Mouse (Mus musculus) stomach, postnatal 0 days (tissue): ENCODE measurements at regions not wholly inside any gene's neighbourhood (a gene's known extent, or its start where the extent isn't known, plus 50 kb on each side); places are given as distances from the start of the nearest gene placed in this dataset.

Source experiments
- ATAC-seq: fragments of 200-750 bp; cut with Nextera tagmentation; 2 replicates; pipeline ENCODE4 v1.8.0; 2017; ENCODE audit not compliant: low FRiP score, low TSS enrichment
- DNase-seq: peaks from one replicate; pipeline ENCODE4 v3.0.0-alpha.2; 2016; ENCODE audit warnings: low spot score
- H3K27ac ChIP-seq: fragments of 300-500 bp; sonication (generic); replicated peaks from 2 replicates; pipeline ENCODE4 v1.5.1; 2014; ENCODE audit warnings: mild to moderate bottlenecking, control low read depth
- H3K27me3 ChIP-seq: fragments of 300-500 bp; sonication (generic); 2 replicates; pipeline ENCODE4 v1.6.1; 2014; ENCODE audit warnings: low read length; ENCODE audit not compliant: control insufficient read depth, insufficient read depth
- H3K36me3 ChIP-seq: fragments of 300-500 bp; sonication (generic); 2 replicates; pipeline ENCODE4 v1.6.1; 2014; ENCODE audit warnings: low read length, mixed read lengths; ENCODE audit not compliant: control insufficient read depth, insufficient read depth
- H3K4me1 ChIP-seq: fragments of 300-500 bp; sonication (generic); replicated peaks from 2 replicates; pipeline ENCODE4 v1.6.1; 2014; ENCODE audit warnings: antibody characterized with exemption; ENCODE audit not compliant: control insufficient read depth, insufficient read depth
- H3K4me2 ChIP-seq: fragments of 300-500 bp; sonication (generic); replicated peaks from 2 replicates; pipeline ENCODE4 v1.6.1; 2014; ENCODE audit warnings: low read depth, mild to moderate bottlenecking, control low read depth, moderate library complexity
- H3K4me3 ChIP-seq: fragments of 300-500 bp; sonication (generic); 2 replicates; pipeline ENCODE4 v1.5.1; 2014; ENCODE audit warnings: low read depth, low read length, control low read depth
- H3K9ac ChIP-seq: fragments of 300-500 bp; sonication (generic); 2 replicates; pipeline ENCODE4 v1.6.1; 2014; ENCODE audit warnings: mild to moderate bottlenecking, low read length, control low read depth, mixed read lengths
- H3K9me3 ChIP-seq: fragments of 300-500 bp; sonication (generic); 2 replicates; pipeline ENCODE4 v1.6.1; 2016; ENCODE audit warnings: low read length; ENCODE audit not compliant: control insufficient read depth
- CTCF ChIP-seq: IDR thresholded peaks from 2 replicates; pipeline ENCODE4 v1.5.1; 2016; ENCODE audit warnings: antibody characterized with exemption, low read depth, mild to moderate bottlenecking, moderate library complexity
- EP300 ChIP-seq: optimal IDR thresholded peaks from 2 replicates; pipeline ENCODE3; 2016; ENCODE audit warnings: antibody characterized with exemption
- WGBS: fragments of 180-500 bp; shearing (Covaris S2); extraction: QIAGEN DNeasy Blood & Tissue Kit; methylation state at CpG from one replicate; pipeline ENCODE4 v1.1.7; 2014; 5-methylcytosine and 5-hydroxymethylcytosine counted together

GRCm38 (mm10) chr5:148744676-148745391 lies 184.3 kb downstream of the Katnal1 start:
- Histone ChIP-seq H3K4me3 (no peak overlapping the region), H3K4me1 (no peaks in the 10 kb centered on the region), H3K27ac (no peak overlapping the region), H3K4me2 (no peak overlapping the region), H3K27me3 (no peaks in the 10 kb centered on the region), H3K9me3 (no peaks in the 10 kb centered on the region), H3K36me3 (no peaks in the 10 kb centered on the region), H3K9ac (no peak overlapping the region)
- no peak for TF ChIP-seq CTCF
- no peak for TF ChIP-seq EP300
- WGBS: 73% methylated on average over 7 of the region's 7 CpGs
- no peak for DNase-seq
- no peak for ATAC-seq

- DNase-seq (no peak), ATAC-seq (no peak)
- no peaks in the 10 kb centered on the region for H3K27me3 ChIP-seq
- 94% methylated on average over 8 of the region's 8 CpGs for WGBS
- H3K27ac ChIP-seq: peak overlapping the region; percentile 50; the same call in 1 of the 2 replicates
- no peak overlapping the region for H3K4me2 ChIP-seq
- TF ChIP-seq EP300: no peak
- peak; percentile 62 for TF ChIP-seq CTCF
- H3K9me3 ChIP-seq: no peaks in the 10 kb centered on the region
- no peak overlapping the region for H3K9ac ChIP-seq
- H3K4me1 ChIP-seq: no peaks in the 10 kb centered on the region
- no peak overlapping the region for H3K4me3 ChIP-seq
- no peaks in the 10 kb centered on the region for H3K36me3 ChIP-seq
These were observed 186.8 kb downstream of the Katnal1 start for GRCm38 (mm10) chr5:148742158-148742835.

GRCm38 (mm10) chr5:148741267-148742004 lies 187.7 kb downstream of the Katnal1 start:
- Histone ChIP-seq H3K4me3 (no peak overlapping the region), H3K27me3 (no peaks in the 10 kb centered on the region)

GRCm38 (mm10) chr5:148740366-148741266 lies 188.0 kb upstream of the Ubl3 start:
- Histone ChIP-seq H3K27ac (peak overlapping the region; percentile 50), H3K4me3 (no peak overlapping the region), H3K27me3 (no peaks in the 10 kb centered on the region), H3K9ac (no peak overlapping the region), H3K36me3 (no peaks in the 10 kb centered on the region), H3K9me3 (no peaks in the 10 kb centered on the region), H3K4me1 (no peaks in the 10 kb centered on the region), H3K4me2 (no peak overlapping the region)
- ATAC-seq: peak; percentile 89
- DNase-seq: peak; percentile 87
- no peak; the same call in 1 of the 2 replicates for TF ChIP-seq CTCF
- no peak for TF ChIP-seq EP300
- WGBS: 32% methylated on average over 15 of the region's 15 CpGs

More at GRCm38 (mm10) chr5:148741267-148742004, 187.7 kb downstream of the Katnal1 start:
- ATAC-seq: no peak; the same call in 1 of the 2 replicates
- Histone ChIP-seq H3K36me3 (no peaks in the 10 kb centered on the region), H3K27ac (peak overlapping the region; percentile 50), H3K9me3 (no peaks in the 10 kb centered on the region), H3K9ac (no peak overlapping the region), H3K4me1 (no peaks in the 10 kb centered on the region), H3K4me2 (no peak overlapping the region)
- TF ChIP-seq EP300 (no peak), CTCF (no peak)
- 69% methylated on average over 19 of the region's 19 CpGs for WGBS
- DNase-seq: no peak

GRCm38 (mm10) chr5:148739672-148740071 lies 187.1 kb upstream of the Ubl3 start:
- ATAC-seq (no peak), DNase-seq (no peak)
- H3K4me3 ChIP-seq: no peak overlapping the region
- TF ChIP-seq CTCF: no peak
- no peak for TF ChIP-seq EP300
- H3K27ac ChIP-seq: no peak overlapping the region; the same call in 1 of the 2 replicates
- H3K4me1 ChIP-seq: no peaks in the 10 kb centered on the region
- H3K9ac ChIP-seq: no peak overlapping the region
- 62% methylated on average over 2 of the region's 2 CpGs for WGBS
- H3K36me3 ChIP-seq: no peaks in the 10 kb centered on the region
- H3K9me3 ChIP-seq: no peaks in the 10 kb centered on the region
- no peak overlapping the region for H3K4me2 ChIP-seq
- H3K27me3 ChIP-seq: no peaks in the 10 kb centered on the region
